Mouse (Mus musculus) neural tube, embryonic 11.5 days (tissue): ENCODE measurements around the gene Knstrn. TPM values are rescaled to one million over a fixed set of nuclear protein-coding genes. Genes with fewer than 3 reads are reported as not detected.

Source experiments
- polyA plus RNA-seq: library from polyadenylated mRNA; unstranded; fragments of >200 nt; fragmentation: Nextera tagmentation; extraction: Ambion mirVana; gene quantifications from 2 replicates; pipeline ENCODE4 v1.2.1, GENCODE M21; 2014

Knstrn gene
- polyA plus RNA-seq, 1 experiment from 2014 or later: 146 TPM

Other genes starting within 250 kb of the Knstrn start
- 111 and 112 TPM in 2 replicates for gene Bub1b, start 215.8 kb upstream of the Knstrn start, polyA plus RNA-seq
- 0.78 and 1.6 TPM in 2 replicates for gene Pak6, start 150.7 kb upstream of the Knstrn start, polyA plus RNA-seq
- not detected in 2 replicates for gene Ankrd63, start 110.0 kb upstream of the Knstrn start, polyA plus RNA-seq
- gene Plcb2, start 85.6 kb upstream of the Knstrn start, polyA plus RNA-seq: 0.24 and 0.39 TPM in 2 replicates
- gene Inafm2, start 68.2 kb upstream of the Knstrn start, polyA plus RNA-seq: 28.5 and 29.2 TPM in 2 replicates
- 0.90 and 0.96 TPM in 2 replicates for gene Ccdc9b, start 51.3 kb upstream of the Knstrn start, polyA plus RNA-seq
- gene Phgr1, start 41.2 kb upstream of the Knstrn start, polyA plus RNA-seq: not detected in 2 replicates
- 10.9 and 12.6 TPM in 2 replicates for gene Disp2, start 34.3 kb upstream of the Knstrn start, polyA plus RNA-seq
- 52.1 and 53.0 TPM in 2 replicates for gene Ivd, start 48.0 kb downstream of the Knstrn start, polyA plus RNA-seq
- 1.5 TPM in 2 replicates for gene Bahd1, start 86.4 kb downstream of the Knstrn start, polyA plus RNA-seq
- gene Chst14, start 112.5 kb downstream of the Knstrn start, polyA plus RNA-seq: 23.4 and 26.0 TPM in 2 replicates
- 22.2 and 27.7 TPM in 2 replicates for gene Ccdc32, start 215.4 kb downstream of the Knstrn start, polyA plus RNA-seq
- gene Rpusd2, start 220.8 kb downstream of the Knstrn start, polyA plus RNA-seq: 5.7 and 7.0 TPM in 2 replicates
- 33.2 and 36.0 TPM in 2 replicates for gene Knl1, start 233.1 kb downstream of the Knstrn start, polyA plus RNA-seq